Mouse (Mus musculus) adrenal gland, postnatal 36 days (tissue): Measurements from ENCODE around the gene Paqr9. TPM values are rescaled to one million over a fixed set of nuclear protein-coding genes. Genes with fewer than 3 reads are reported as not detected.

Source experiments
- DNase-seq, 2 experiments: peaks; one replicate each; pipeline ENCODE4 v3.0.0; 2021; ENCODE audit warnings: mixed read lengths in 1 of 2
- long read RNA-seq, 2 experiments: library from polyadenylated mRNA; stranded (forward); transcript quantifications; one replicate each; pipeline ENCODE4 v2.0.0; 2021; ENCODE audit warnings: borderline sequencing depth in 2 of 2
- total RNA-seq, 2 experiments: library from RNA; stranded (reverse); gene quantifications; 2 replicates each; pipeline ENCODE4 v1.2.3; 2021

The Paqr9 gene
- 1 to 10 TPM; 6.1 to 6.9 TPM for total RNA-seq
- long read RNA-seq, experiment 1, full-length matches to known transcripts: 14 of 14 reads
- long read RNA-seq, experiment 1, partial matches to known transcripts: 0 of 14 reads
- long read RNA-seq, experiment 1, other reads (novel, unspliced or antisense): 0 of 14 reads
- long read RNA-seq, experiment 2, full-length matches to known transcripts: 12 of 12 reads
- long read RNA-seq, experiment 2, partial matches to known transcripts: 0 of 12 reads
- long read RNA-seq, experiment 2, other reads (novel, unspliced or antisense): 0 of 12 reads

DNA sequence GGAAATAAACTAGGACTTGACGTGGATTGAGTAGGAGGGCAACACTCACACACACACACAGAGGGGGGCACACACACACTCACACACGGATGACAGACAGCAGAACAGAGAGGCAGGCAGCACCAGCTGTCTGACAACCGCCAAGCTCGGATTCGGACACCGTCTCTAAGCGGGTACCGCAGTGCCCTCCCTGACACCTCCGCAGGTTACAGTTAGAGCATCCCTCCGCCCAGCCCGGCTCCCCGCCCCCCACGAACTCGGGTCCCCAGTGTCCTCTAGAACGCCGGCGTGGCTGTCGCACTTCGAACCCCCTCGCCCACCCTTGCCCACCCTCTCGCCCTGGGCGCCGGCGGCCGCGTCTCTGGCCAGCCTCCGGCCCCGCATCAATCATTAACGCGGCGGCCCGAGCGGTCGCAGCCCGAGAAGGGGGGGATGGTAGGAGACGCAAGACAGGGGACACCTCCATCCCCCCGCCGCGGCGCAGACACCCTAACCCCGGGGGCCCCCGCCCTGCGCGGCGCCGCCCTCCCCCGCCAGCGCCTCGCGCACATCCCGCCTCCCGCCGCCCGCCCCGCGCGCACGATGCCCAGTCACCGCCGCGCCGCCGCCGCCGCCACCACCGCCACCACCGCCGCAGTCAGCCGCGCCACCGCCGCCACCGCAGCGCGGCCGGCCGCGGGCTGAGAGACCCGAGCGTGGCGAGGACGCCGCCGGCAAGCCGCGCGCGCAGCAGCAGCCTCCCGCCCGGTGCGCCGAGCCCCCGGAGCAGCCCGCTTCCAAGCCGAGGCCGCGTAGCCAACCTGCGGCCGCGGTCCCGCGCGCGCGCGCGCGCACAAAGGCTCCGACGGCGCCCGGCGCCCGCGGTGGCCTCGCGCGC is at the start of gene Paqr9:
TSS of gene Paqr9 (plus strand) at position 599 of the 877 bp plus-strand sequence.
- peak; percentile 53 to 75 for DNase-seq

- DNase-seq: peak; percentile 5 to 12
Observed at GRCm38 (mm10) chr9:95510693-95511404, 48.6 kb upstream of the Paqr9 start.

- DNase-seq: peak; percentile 97 to 99
Observed at GRCm38 (mm10) chr9:95511472-95512330, 47.8 kb upstream of the Paqr9 start, which contains the start of gene U2surp. U2surp (minus strand) TSS chr9:95511996.

DNA sequence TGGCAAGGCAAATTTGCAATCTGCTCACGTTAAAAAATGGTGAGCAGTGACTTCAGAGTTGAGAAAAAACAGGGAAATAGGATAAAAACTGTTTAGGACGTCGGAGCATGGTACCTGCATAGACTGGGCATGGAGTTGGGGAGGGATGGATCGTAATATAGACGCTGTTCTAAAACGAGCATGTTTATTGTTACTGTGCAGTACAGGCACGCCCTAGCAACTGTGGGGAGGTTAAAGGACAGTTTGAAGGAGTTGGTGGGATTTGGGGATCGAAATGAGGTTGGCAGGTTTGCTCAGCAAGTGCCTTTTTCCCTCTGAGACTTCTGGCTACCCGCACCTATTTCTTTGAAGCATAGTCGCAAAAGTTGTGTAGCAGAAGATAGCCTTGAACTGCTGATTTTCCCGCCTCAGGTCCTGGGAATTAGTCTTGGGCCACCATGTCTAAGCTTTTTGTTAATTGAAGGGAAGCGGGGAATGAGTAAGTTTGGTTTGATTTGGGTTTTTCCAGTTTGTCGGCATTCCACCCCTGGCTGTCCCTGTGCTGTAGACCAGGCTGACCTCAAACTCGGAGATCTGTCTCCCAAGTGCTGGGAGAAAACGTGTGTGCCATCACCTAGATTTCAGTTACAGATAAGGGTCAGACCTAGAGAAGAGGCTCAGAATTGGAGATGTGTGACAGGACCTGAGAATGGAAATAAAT is 47.0 kb upstream of the Paqr9 start:
- DNase-seq: no peak

DNA sequence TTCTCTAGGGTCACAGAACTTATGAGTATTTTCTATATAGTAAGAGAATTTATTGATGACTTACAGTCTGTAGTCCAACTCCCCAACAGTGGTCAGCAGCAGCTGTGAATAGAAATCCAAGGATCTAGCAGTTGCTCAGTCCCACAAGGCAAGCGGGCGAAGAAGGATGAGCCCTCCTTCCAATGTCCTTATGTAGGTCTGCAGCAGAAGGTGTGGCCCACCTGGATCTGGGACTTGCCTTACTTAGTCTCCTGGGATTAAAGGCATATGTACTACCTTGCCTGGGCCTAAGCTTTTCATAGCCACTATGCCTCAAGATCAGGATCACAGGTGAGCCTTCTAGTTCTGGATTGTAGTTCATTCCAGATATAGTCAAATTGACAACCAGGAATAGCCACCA is 45.7 kb upstream of the Paqr9 start:
- no peak for DNase-seq

- DNase-seq: peak; percentile 25 to 48
Observed at GRCm38 (mm10) chr9:95514361-95514760, 45.1 kb upstream of the Paqr9 start.

DNA sequence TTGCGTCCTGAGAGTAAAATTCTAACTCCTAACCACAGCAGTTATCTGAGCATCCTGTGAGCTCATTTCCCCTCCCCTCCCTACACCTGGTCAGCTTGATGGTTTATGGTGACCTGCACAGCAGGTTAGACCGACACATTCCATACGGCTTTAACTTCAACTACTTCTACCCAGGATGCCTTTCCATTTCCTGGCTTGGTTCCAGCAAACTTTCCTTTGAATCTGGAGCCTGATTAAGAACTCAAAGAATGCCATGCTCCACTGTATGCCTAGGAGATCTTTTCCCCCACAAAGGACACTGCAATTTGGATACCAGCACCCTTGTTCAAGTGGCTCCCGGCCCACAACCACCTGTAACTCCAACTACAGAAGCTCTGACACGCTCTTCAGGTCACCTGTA is 38.9 kb upstream of the Paqr9 start:
- DNase-seq: no peak

DNA sequence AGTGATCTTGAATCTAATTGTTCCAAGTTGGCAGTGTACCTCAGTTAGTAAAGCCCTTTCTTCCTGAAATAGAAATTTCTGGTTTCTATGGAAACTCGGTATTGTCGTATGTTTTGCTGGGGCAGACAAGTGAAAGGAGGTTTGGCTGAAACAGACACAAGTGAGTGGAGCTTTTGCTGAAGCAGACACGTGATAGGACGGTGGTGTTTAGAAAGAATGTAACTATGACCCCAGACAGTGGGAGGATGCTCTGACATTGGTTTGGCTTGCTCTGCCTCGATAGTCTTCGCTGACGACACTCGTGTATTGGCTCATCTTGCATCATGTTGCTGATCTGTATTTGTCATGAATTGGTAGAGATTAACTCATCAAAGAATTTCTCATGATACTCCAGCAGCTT is 38.4 kb upstream of the Paqr9 start:
- DNase-seq: no peak

DNA sequence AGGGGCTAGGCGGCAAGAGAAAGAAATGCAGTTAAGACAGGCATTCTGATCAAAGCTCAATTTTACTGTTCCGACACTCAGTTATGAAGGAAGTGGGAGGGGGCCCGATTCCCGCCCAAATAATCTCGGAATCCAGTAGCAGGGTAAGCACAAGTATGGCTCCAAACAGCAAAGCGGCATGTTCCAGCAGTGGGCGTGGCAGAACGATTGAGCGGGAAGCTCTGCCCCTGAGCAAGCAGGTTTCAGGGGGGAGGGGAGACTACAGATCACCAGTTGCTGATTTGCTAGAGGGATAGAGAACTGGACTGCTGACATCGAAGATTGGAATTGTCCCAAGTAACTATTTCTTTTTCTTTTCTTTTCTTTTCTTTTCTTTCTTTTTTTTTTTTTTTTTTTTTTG is 37.9 kb upstream of the Paqr9 start:
- DNase-seq: no peak

DNA sequence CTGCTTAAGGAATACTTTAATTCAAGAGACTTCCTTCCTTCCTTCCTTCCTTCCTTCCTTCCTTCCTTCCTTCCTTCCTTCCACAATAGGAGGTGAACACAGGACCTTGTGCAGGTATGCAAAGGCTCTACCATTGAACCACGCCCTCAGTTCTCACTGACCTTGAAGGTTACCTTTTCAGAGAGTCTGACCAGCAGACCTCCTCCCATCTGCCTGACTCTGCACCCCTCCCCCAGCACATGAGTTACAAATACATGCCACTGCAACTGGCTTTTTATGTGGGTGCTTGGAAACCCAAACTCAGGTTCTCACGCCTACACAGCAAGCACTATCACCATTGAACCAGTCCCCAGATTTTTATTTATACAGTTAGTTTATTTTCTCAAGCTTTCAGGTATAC is 36.9 kb upstream of the Paqr9 start:
- DNase-seq: no peak

- no peak for DNase-seq
Observed at GRCm38 (mm10) chr9:95525376-95525775, 34.1 kb upstream of the Paqr9 start.

DNA sequence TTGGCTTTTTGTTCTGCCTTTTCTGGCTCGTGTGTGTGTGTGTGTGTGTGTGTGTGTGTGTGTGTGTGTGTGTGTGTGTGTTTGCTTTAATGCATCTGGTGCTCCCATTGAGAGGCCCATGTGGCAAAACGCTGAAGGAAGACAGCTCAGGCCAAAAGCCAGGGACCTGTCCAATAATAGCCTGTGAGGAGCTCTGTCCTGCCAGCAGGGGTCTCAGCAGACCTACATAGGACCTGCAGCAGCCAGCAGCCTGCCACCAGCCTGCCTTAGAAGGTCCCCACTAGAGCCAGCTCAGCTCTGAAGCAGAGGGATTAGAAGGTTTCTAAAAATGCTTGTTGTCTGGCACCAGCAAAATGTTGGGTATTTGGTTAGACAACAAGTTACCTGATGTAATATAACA is 33.5 kb upstream of the Paqr9 start:
- no peak for DNase-seq

DNA sequence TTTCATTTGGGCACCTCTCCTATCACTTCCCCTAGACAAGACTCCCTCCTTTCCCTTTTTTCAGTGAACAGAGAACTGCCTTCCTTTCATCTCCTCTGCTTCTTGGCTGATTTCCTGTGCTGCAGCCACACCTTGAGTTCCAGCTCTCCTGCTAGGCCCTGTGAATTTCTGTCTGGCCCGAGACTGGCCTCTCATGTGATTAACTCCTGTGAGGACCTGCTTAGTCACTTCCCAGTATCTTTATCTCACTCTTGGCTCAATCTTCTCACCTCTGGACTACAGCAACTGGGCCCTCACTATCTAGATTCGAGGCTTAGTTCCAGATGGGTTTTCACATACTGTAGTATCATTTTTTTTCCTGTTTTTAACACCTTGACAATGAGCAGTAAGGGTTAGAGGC is 31.8 kb upstream of the Paqr9 start:
- DNase-seq: no peak

DNA sequence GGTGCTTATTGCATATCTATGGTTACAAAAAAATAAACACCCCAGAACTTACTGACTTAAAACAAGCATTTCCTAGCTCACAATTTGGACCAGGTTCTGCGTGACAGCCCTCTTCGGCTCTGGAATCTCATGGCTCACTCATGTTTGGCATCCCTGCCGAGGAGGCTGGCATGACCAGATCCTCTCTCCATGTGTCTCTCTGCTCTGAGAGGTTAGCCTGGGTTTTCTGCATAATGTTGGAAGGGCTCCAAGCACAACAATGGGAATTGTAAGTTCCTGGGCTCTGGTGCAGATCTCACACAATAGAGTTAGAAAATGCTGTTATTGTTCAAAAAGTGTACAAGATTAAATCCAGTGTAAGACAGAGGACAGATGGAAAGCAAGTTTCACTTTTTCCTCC is 28.3 kb upstream of the Paqr9 start:
- no peak for DNase-seq

DNA sequence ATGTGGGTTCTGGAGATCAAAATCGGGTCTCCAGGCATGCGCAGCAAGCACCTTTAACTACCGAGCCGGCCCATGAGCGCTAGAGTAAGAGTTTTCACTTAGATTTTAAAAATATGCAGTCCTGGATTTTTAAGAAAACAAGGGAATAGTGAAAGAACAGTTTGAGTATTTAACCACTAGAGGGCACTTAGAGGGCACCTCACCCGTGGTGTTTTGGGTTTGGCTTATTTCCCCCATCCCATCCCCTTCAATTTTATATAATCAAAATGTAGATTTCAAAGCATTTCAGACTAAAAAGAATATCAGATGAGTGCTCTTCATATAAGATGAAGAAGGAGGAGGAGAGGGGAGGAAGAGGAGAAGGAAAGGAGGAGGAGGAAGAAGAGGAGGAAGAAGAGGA is 25.6 kb upstream of the Paqr9 start:
- no peak for DNase-seq

DNA sequence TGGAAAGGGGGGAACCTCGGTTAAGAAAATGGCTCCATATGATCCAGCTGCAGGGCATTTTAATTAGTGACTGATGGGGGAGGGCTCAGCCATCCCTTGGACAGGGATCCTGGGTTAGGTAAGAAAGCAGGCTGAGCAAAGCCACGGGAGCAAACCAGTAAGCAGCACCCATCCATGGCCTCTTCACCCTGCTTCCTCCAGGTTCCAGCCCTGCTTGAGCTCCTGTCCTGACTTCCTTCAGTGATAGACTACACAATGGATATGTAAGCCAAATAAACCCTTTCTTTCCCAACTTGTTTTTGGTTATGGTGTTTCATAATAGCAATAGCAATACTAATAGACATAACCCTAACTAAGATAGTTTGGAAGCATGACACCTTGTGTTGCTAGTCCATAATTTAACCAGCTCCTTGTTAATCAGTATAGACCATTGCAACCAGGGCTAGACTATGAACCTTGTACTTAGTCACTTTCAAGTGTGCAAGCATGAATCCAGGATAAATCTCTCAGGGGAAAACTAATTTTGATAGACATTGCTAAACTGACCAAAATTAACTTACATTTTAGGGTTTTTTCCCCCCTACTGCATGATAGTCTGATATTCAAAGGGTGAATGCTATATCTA is 20.2 kb upstream of the Paqr9 start:
- DNase-seq: no peak

GRCm38 (mm10) chr9:95540487-95540886 is 19.0 kb upstream of the Paqr9 start:
- DNase-seq: peak; percentile 69 to 79

DNA sequence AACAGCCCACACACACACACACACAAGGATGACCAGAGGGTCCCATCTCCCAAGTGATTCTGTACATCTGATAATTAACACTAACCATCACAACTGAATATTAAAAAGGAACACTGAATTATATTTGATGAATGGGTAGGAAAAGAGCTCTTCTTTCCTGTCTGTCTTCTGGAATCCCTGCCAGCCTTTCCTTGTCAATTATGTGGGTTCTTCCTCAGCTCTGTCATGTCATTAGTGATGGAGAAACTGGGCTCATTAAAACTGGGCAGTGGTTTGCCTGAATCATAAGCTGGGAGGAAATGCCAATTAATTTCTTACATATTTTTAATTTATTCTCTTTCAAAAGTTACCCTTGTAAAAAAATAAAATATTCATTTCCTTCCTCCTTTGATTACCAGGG is 18.2 kb upstream of the Paqr9 start:
- no peak for DNase-seq

DNA sequence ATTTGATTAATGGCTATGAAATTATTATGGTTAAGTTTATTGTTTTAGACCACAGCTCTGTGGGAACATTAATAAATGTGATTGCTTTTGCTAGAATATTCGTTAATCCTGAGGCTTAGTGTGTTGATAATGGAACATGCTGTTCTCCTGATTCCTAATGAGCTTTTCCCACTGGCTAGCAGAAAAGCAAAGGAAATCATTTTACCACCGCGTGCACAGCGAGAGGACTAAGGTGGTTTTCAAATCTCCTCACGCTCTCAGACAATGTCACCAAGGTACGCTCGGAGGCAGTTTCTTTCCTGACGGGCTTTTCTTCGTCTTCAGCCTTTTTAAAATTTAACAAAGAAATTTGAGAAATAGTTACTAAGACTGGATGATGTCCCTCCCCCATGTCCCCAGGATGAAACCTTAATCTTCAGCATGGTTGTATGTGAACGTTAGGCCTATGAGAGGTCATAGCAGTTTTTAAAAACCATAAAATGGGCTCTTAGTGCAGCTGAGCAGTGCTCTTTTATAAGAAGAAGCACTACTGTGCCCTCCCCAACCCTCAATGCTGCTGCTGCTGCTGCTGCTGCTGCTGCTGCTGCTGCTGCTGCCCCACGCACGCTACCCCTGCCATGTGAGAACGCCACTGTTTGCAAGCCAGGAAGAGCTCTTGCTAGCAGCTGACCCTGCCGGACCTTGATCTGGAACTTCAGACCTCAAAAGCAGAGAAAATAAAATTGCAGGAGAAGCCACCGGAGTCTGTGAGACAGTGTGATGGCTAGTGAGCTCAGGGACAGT is 17.6 kb upstream of the Paqr9 start:
- no peak for DNase-seq

DNA sequence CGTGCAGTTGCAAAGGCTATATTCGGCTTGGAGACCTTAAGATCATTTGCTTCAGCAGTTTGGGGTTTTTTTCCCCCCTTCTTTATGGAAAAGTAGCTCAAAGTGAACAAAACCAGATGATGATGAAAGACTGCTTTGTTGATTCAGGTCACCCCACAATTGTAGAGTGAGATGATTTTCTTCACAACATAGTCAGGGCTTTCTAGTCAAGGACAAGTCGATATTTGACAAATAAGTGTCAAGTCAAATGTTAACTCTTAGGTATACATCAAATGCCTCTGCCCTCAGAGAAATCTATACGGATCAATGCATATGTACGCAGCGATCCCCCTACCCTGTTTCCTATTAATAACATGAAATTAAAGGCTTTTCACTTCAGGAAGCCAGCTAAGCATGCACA is 17.0 kb upstream of the Paqr9 start:
- no peak for DNase-seq
